8 mouse cellular contexts compared by ENCODE assay signal in the genomic region with DNA sequence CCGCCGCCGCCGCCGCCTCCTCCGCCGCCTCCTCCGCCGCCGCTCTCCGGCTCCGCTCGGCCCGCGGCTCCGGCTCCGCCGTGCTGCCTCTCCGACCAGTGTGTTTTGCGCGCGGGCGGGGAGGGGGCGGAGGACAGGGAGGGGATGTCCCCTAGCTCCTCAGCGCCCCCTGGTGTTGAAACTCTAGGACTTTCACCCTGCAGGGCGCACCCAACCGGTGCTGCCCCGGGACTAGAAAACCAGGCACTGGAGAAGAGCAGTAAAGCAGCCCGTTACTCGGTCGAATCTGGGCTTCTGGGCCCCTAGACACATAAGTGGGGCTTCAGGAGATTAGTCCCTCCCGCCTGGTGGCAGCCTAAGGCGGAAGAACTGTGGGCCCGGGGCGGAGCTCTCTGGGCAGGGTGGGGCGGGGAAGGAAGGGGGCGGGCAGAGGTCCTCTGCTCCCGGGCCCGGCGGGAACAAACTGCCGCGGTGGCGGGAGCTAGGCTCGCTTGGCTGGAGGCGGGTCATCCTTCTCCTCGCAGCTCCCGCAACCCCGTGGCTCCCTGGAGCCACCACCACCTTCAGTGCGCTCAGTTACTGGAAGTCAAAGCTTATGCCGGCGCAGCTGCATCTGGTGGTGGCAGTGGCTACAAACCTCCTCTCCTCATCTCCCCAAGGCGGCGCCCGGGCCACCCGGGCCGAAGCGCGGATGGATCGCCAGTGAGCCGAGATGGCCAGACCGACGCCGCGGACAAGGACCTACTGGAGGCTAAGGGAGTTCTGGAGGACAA. TPM values are rescaled to one million over a fixed set of nuclear protein-coding genes. Genes with fewer than 3 reads are reported as not detected.
DNase-seq lines count a peak whose midpoint lies in the region; ATAC-seq and TF ChIP-seq lines count a peak whose summit lies in the region.

A gene (minus strand): TSS at position 45 of the 773 bp plus-strand sequence.

- peak within 1 kb of the TSS; percentile 58 for H3K9ac ChIP-seq in CH12.LX (ENCODE audit: insufficient read depth, low read depth)
- H3K9ac ChIP-seq in heart, embryonic 13.5 days, result peak within 1 kb of the TSS; percentile 71
- H3K9ac ChIP-seq in kidney, postnatal 0 days (ENCODE audit: low read depth, low read length), result peak within 1 kb of the TSS; percentile 83
- peak within 1 kb of the TSS; percentile 48 for H3K9ac ChIP-seq in lung, embryonic 15.5 days

- in situ Hi-C loops in CH12.LX (cut with MboI; ENCODE audit: low pct_ligation_motif_present, low pct_unique_long_range_greater_than_20kb, low sequenced_read_pairs), result no loop called here

- 1% methylated on average over 63 of the region's 64 CpGs for WGBS in bone marrow, adult 2 months
- WGBS in heart, embryonic 13.5 days, result under 1% methylated on average over 60 of the region's 64 CpGs
- under 1% methylated on average over 55 of the region's 64 CpGs for WGBS in kidney, postnatal 0 days
- under 1% methylated on average over 45 of the region's 64 CpGs for WGBS in lung, embryonic 15.5 days

- H3K4me2 ChIP-seq in CH12.LX (ENCODE audit: insufficient read depth, low read depth, poor library complexity, severe bottlenecking), result peak within 1 kb of the TSS; percentile 70
- peak within 1 kb of the TSS; percentile 79 for H3K4me2 ChIP-seq in heart, embryonic 13.5 days
- H3K4me2 ChIP-seq in kidney, postnatal 0 days (ENCODE audit: low read length), result peak within 1 kb of the TSS; percentile 82
- H3K4me2 ChIP-seq in lung, embryonic 15.5 days, result peak within 1 kb of the TSS; percentile 95

- peaks cover 0 to 15% of the 10 kb centered on the region in 2 experiments for H3K36me3 ChIP-seq in CH12.LX (replicated peaks in 1 of 2; ENCODE audit: control insufficient read depth in 1 of 2, insufficient read depth in 1 of 2, low read length in 1 of 2)
- no peaks in the 10 kb centered on the region for H3K36me3 ChIP-seq in heart, embryonic 13.5 days
- no peaks in the 10 kb centered on the region for H3K36me3 ChIP-seq in kidney, postnatal 0 days (ENCODE audit: insufficient read depth, low read length)
- no peaks in the 10 kb centered on the region for H3K36me3 ChIP-seq in lung, embryonic 15.5 days

- no peak; the same call in none of the 2 replicates for TF ChIP-seq RAD21 in CH12.LX (IDR thresholded peaks at IDR 0.05; ENCODE audit: low read depth, low read length)

- H3K9me3 ChIP-seq in CH12.LX (replicated peaks; ENCODE audit: low read length), result peaks cover 15% of the 10 kb centered on the region
- no peaks in the 10 kb centered on the region for H3K9me3 ChIP-seq in heart, embryonic 13.5 days
- H3K9me3 ChIP-seq in kidney, postnatal 0 days (replicated peaks; ENCODE audit: low read length), result no peaks in the 10 kb centered on the region
- no peaks in the 10 kb centered on the region for H3K9me3 ChIP-seq in lung, embryonic 15.5 days

- dilution Hi-C loops in CH12.LX (cut with MboI; ENCODE audit: extremely low pct_ligation_motif_present, extremely low pct_unique_long_range_greater_than_20kb, low sequenced_read_pairs), result no loop called here

- peaks cover 13% of the 10 kb centered on the region for H3K27me3 ChIP-seq in CH12.LX (replicated peaks)
- peaks cover 100% of the 10 kb centered on the region for H3K27me3 ChIP-seq in heart, embryonic 13.5 days (replicated peaks)
- H3K27me3 ChIP-seq in kidney, postnatal 0 days (ENCODE audit: insufficient read depth, low read length), result peaks cover 23% of the 10 kb centered on the region; the same call in 1 of the 2 replicates
- peaks cover 97% of the 10 kb centered on the region for H3K27me3 ChIP-seq in lung, embryonic 15.5 days

- TF ChIP-seq CTCF in CH12.LX (conservative IDR thresholded peaks at IDR 0.05 in 1 of 2, IDR thresholded peaks at IDR 0.05 in 1 of 2; ENCODE audit: low read depth in 2 of 2, low read length in 2 of 2), result peak; percentile 21 to 88
- TF ChIP-seq CTCF in bone marrow, adult 2 months (IDR thresholded peaks at IDR 0.05; ENCODE audit: control insufficient read depth, insufficient read depth, low read length), result peak; percentile 79
- TF ChIP-seq CTCF in embryonic fibroblast, embryonic 13.5 days (IDR thresholded peaks at IDR 0.05; ENCODE audit: borderline replicate concordance, insufficient read depth, low read length), result peak; percentile 71
- TF ChIP-seq CTCF in kidney, postnatal 0 days (IDR thresholded peaks at IDR 0.05; ENCODE audit: low read depth), result peak; percentile 84

- peak within 1 kb of the TSS; percentile 77 for H3K27ac ChIP-seq in CH12.LX (ENCODE audit: insufficient read depth, low read depth)
- H3K27ac ChIP-seq in bone marrow, adult 2 months (ENCODE audit: control insufficient read depth, insufficient read depth, low read depth, low read length, poor library complexity), result peak within 1 kb of the TSS; percentile 98
- H3K27ac ChIP-seq in embryonic fibroblast, embryonic 13.5 days (ENCODE audit: insufficient read depth, low read length), result peak within 1 kb of the TSS; percentile 64
- H3K27ac ChIP-seq in heart, embryonic 13.5 days (replicated peaks), result no peak within 1 kb of the TSS
- peak within 1 kb of the TSS; percentile 88 for H3K27ac ChIP-seq in kidney, postnatal 0 days
- H3K27ac ChIP-seq in lung, embryonic 15.5 days, result no peak within 1 kb of the TSS

- ATAC-seq in heart, embryonic 13.5 days (ENCODE audit: extremely low read depth, insufficient number of reproducible peaks, low FRiP score, low TSS enrichment), result peak; percentile 56; the same call in 1 of the 2 replicates
- ATAC-seq in kidney, postnatal 0 days (replicated peaks; ENCODE audit: low FRiP score, low read depth), result peak; percentile 86
- ATAC-seq in lung, embryonic 15.5 days (ENCODE audit: borderline replicate concordance, extremely low read depth, low FRiP score, low TSS enrichment), result peak; percentile 91
- ATAC-seq in neutrophil, adult 5-6 weeks (ENCODE audit: extremely low read depth, insufficient number of reproducible peaks, low FRiP score, poor library complexity, severe bottlenecking), result peak; percentile 89

- H3K4me1 ChIP-seq in CH12.LX (ENCODE audit: control insufficient read depth in 1 of 2, insufficient read depth in 2 of 2), result peaks cover 0 to 5% of the 10 kb centered on the region in 2 experiments; a peak in 2 of 4 replicates
- H3K4me1 ChIP-seq in bone marrow, adult 2 months (ENCODE audit: control insufficient read depth, insufficient read depth, low read length), result no peaks in the 10 kb centered on the region; the same call in 1 of the 2 replicates
- H3K4me1 ChIP-seq in embryonic fibroblast, embryonic 13.5 days (ENCODE audit: control insufficient read depth, insufficient read depth, low read length), result no peaks in the 10 kb centered on the region; the same call in 1 of the 2 replicates
- peaks cover 30% of the 10 kb centered on the region for H3K4me1 ChIP-seq in heart, embryonic 13.5 days
- peaks cover 11% of the 10 kb centered on the region; the same call in 1 of the 2 replicates for H3K4me1 ChIP-seq in kidney, postnatal 0 days (replicated peaks; ENCODE audit: insufficient read depth, low read length)
- peaks cover 17% of the 10 kb centered on the region for H3K4me1 ChIP-seq in lung, embryonic 15.5 days

- no peaks in the 10 kb centered on the region for H3K79me2 ChIP-seq in CH12.LX (replicated peaks; ENCODE audit: control insufficient read depth, extremely low read depth, insufficient read depth, poor library complexity, severe bottlenecking)

- TF ChIP-seq POLR2A in CH12.LX (IDR thresholded peaks at IDR 0.05; ENCODE audit: low read depth, low read length), result peak; percentile 67
- peak; percentile 44; the same call in 1 of the 2 replicates for TF ChIP-seq POLR2A in bone marrow, adult 2 months (IDR thresholded peaks at IDR 0.05; ENCODE audit: borderline replicate concordance, control insufficient read depth, low read depth, low read length)
- TF ChIP-seq POLR2A in embryonic fibroblast, embryonic 13.5 days (IDR thresholded peaks at IDR 0.05; ENCODE audit: low read depth, low read length), result peak; percentile 52

- no peak for TF ChIP-seq EP300 in CH12.LX (IDR thresholded peaks at IDR 0.05; ENCODE audit: low read length)

- DNase-seq in CH12.LX (ENCODE audit: extremely low read depth), result peak; percentile 93
- DNase-seq in kidney, postnatal 0 days (ENCODE audit: low spot score), result peak; percentile 96
- peak; percentile 82 to 96 for DNase-seq in thymus, postnatal 10 days (ENCODE audit: low spot score in 2 of 2)

- peak within 1 kb of the TSS; percentile 67 to 74 (median 72) for H3K4me3 ChIP-seq in CH12.LX (replicated peaks in 1 of 3; ENCODE audit: low read depth in 2 of 3, low read length in 2 of 3, poor library complexity in 1 of 3)
- H3K4me3 ChIP-seq in bone marrow, adult 2 months (replicated peaks; ENCODE audit: control insufficient read depth, low read depth, low read length), result peak within 1 kb of the TSS; percentile 80
- peak within 1 kb of the TSS; percentile 48 for H3K4me3 ChIP-seq in embryonic fibroblast, embryonic 13.5 days (ENCODE audit: insufficient read depth, low read length)
- peak within 1 kb of the TSS; percentile 61 for H3K4me3 ChIP-seq in heart, embryonic 13.5 days
- H3K4me3 ChIP-seq in kidney, postnatal 0 days (replicated peaks; ENCODE audit: low read depth, low read length), result peak within 1 kb of the TSS; percentile 68
- peak within 1 kb of the TSS; percentile 60 for H3K4me3 ChIP-seq in lung, embryonic 15.5 days

TF ChIP-seq in CH12.LX, 34 proteins besides CTCF, POLR2A, EP300 and RAD21 (continues in another document):
- TF ChIP-seq CHD2 (IDR thresholded peaks at IDR 0.05; ENCODE audit: low read length) (no peak), USF2 (conservative IDR thresholded peaks at IDR 0.05; ENCODE audit: low read depth, low read length) (no peak), NRF1 (IDR thresholded peaks at IDR 0.05; ENCODE audit: low read depth, low read length) (no peak), E2F4 (IDR thresholded peaks at IDR 0.05; ENCODE audit: insufficient replicate concordance, low read depth, low read length) (no peak), CHD1 (IDR thresholded peaks at IDR 0.05; ENCODE audit: low read depth, low read length) (no peak), RCOR1 (conservative IDR thresholded peaks at IDR 0.05; ENCODE audit: low read depth, low read length) (no peak), MAX (IDR thresholded peaks at IDR 0.05; ENCODE audit: low read length) (no peak), MEF2A (IDR thresholded peaks at IDR 0.05; ENCODE audit: borderline replicate concordance, low read depth, low read length) (0 out of 2 replicates have a peak, but pooled peaks have one; percentile 20), PAX5 (IDR thresholded peaks at IDR 0.05; ENCODE audit: low read length) (no peak)

RNA-seq across cellular contexts. Expression of the gene that starts here (rescaled TPM):
- total RNA-seq in CH12.LX (2012; rRNA removed) (0.17 TPM in 2 replicates), CH12.LX (2014; rRNA removed) (not detected in 2 replicates)
- 0.14 and 0.19 TPM in 2 replicates for polyA plus RNA-seq in CH12.LX (2012; ENCODE audit: insufficient read length, low read depth)
- 0.57 TPM in 1 of 2 replicates, not detected in the other for polyA plus RNA-seq in bone marrow, adult 2 months (2011; ENCODE audit: insufficient read depth, insufficient read length, low replicate concordance, missing spikeins)
- polyA plus RNA-seq in embryonic fibroblast, embryonic 13.5 days (2011; ENCODE audit: insufficient read length, low read depth, missing spikeins), result 0.47 and 0.94 TPM in 2 replicates
- 0.07 and 0.09 TPM in 2 replicates for polyA plus RNA-seq in heart, embryonic 13.5 days (2015; fragmentation: Nextera tagmentation; extraction: Ambion mirVana)
- 3.9 and 6.3 TPM in 2 replicates for polyA plus RNA-seq in kidney, postnatal 0 days (2015; fragmentation: Nextera tagmentation; extraction: Ambion mirVana)
- polyA plus RNA-seq in lung, embryonic 15.5 days (2015; fragmentation: Nextera tagmentation; extraction: Ambion mirVana), result 0.15 and 0.20 TPM in 2 replicates
- total RNA-seq in neutrophil, adult 5-6 weeks (2017), result 0.61 and 1.3 TPM in 2 replicates

Comparison
In these comparisons a context has a peak if more than half of its experiments do, and no peak if none do; other contexts are left out.
1. Peak in DNase-seq, H3K4me3 ChIP-seq, H3K27ac ChIP-seq, H3K9ac ChIP-seq and H3K4me2 ChIP-seq in CH12.LX; RNA of the gene not detected or under 1 TPM.
2. Peak in ATAC-seq, H3K4me3 ChIP-seq, H3K9ac ChIP-seq and H3K4me2 ChIP-seq in heart, embryonic 13.5 days; RNA of the gene not detected or under 1 TPM.
3. Peak in ATAC-seq, H3K4me3 ChIP-seq, H3K9ac ChIP-seq and H3K4me2 ChIP-seq in lung, embryonic 15.5 days; RNA of the gene not detected or under 1 TPM.
4. H3K27ac ChIP-seq: peak in bone marrow, adult 2 months (single experiment), embryonic fibroblast, embryonic 13.5 days (single experiment) and kidney, postnatal 0 days (single experiment); none in heart, embryonic 13.5 days (single experiment) and lung, embryonic 15.5 days (single experiment).
5. Peak in every context shown above with its lines, with median percentiles within 50 percentile points of each other: DNase-seq, H3K4me2 ChIP-seq, H3K4me3 ChIP-seq, H3K9ac ChIP-seq, CTCF ChIP-seq, POLR2A ChIP-seq and ATAC-seq.